Mouse (Mus musculus) limb, embryonic 13.5 days (tissue): ENCODE measurements around the gene Gprc5d. TPM values are rescaled to one million over a fixed set of nuclear protein-coding genes. Genes with fewer than 3 reads are reported as not detected.

Experiments used
- ATAC-seq: fragments of 200-750 bp; cut with Nextera tagmentation; 2 replicates; pipeline ENCODE4 v1.8.0; 2017; ENCODE audit warnings: low read depth, moderate number of reproducible peaks, moderate TSS enrichment; ENCODE audit not compliant: low FRiP score
- H3K27ac ChIP-seq: fragments of 300-500 bp; sonication (generic); 2 replicates; pipeline ENCODE4 v1.5.1; 2015; ENCODE audit warnings: inconsistent platforms, mild to moderate bottlenecking, moderate library complexity
- H3K27me3 ChIP-seq: fragments of 300-500 bp; sonication (generic); 2 replicates; pipeline ENCODE4 v1.6.1; 2015; ENCODE audit warnings: mild to moderate bottlenecking, inconsistent platforms
- H3K36me3 ChIP-seq: fragments of 300-500 bp; sonication (generic); 2 replicates; pipeline ENCODE4 v1.6.1; 2015; ENCODE audit warnings: inconsistent platforms, mild to moderate bottlenecking, moderate library complexity
- H3K4me1 ChIP-seq: fragments of 300-500 bp; sonication (generic); 2 replicates; pipeline ENCODE4 v1.6.1; 2015; ENCODE audit warnings: inconsistent platforms
- H3K4me2 ChIP-seq: fragments of 300-500 bp; sonication (generic); replicated peaks from 2 replicates; pipeline ENCODE4 v1.6.1; 2015; ENCODE audit warnings: inconsistent platforms, mild to moderate bottlenecking, moderate library complexity
- H3K4me3 ChIP-seq: fragments of 300-500 bp; sonication (generic); 2 replicates; pipeline ENCODE4 v1.5.1; 2015; ENCODE audit warnings: moderate library complexity, mild to moderate bottlenecking, inconsistent platforms
- H3K9ac ChIP-seq: fragments of 300-500 bp; sonication (generic); 2 replicates; pipeline ENCODE4 v1.6.1; 2015; ENCODE audit warnings: mild to moderate bottlenecking, inconsistent platforms
- H3K9me3 ChIP-seq: fragments of 300-500 bp; sonication (generic); 2 replicates; pipeline ENCODE4 v1.6.1; 2016; ENCODE audit warnings: inconsistent platforms
- WGBS: fragments of 180-500 bp; shearing (Covaris S2); methylation state at CpG from one replicate; pipeline ENCODE4 v1.1.7; 2015; 5-methylcytosine and 5-hydroxymethylcytosine counted together
- polyA plus RNA-seq: library from polyadenylated mRNA; unstranded; fragments of >200 nt; fragmentation: Nextera tagmentation; extraction: Ambion mirVana; gene quantifications from 2 replicates; pipeline ENCODE4 v1.2.1, GENCODE M21; 2015

Gene Gprc5d
- polyA plus RNA-seq, 1 experiment from 2014 or later = not detected

- H3K4me1 ChIP-seq = peaks cover 23% of the 10 kb centered on the region
- H3K27me3 ChIP-seq = no peaks in the 10 kb centered on the region
- H3K4me3 ChIP-seq = peak overlapping the region; percentile 30
- H3K36me3 ChIP-seq = no peaks in the 10 kb centered on the region
- H3K4me2 ChIP-seq = peak overlapping the region; percentile 60
- peak; percentile 93 for ATAC-seq
- H3K27ac ChIP-seq = peak overlapping the region; percentile 35
- H3K9ac ChIP-seq = no peak overlapping the region
- 8% methylated on average over 19 of the region's 19 CpGs for WGBS
- no peaks in the 10 kb centered on the region for H3K9me3 ChIP-seq
Observed at GRCm38 (mm10) chr6:135087721-135088451, 30.2 kb downstream of the Gprc5d start.

GRCm38 (mm10) chr6:135085703-135086102 lies 32.4 kb downstream of the Gprc5d start:
- Histone ChIP-seq H3K4me1 (peaks cover 23% of the 10 kb centered on the region), H3K27ac (no peak overlapping the region), H3K4me2 (no peak overlapping the region), H3K9ac (no peak overlapping the region), H3K4me3 (no peak overlapping the region), H3K27me3 (no peaks in the 10 kb centered on the region), H3K9me3 (no peaks in the 10 kb centered on the region), H3K36me3 (no peaks in the 10 kb centered on the region)
- no peak for ATAC-seq
- WGBS = 79% methylated on average over 1 of the region's 1 CpGs

GRCm38 (mm10) chr6:135083991-135084502 lies 34.0 kb downstream of the Gprc5d start:
- no peak for ATAC-seq
- H3K27me3 ChIP-seq = no peaks in the 10 kb centered on the region
- no peaks in the 10 kb centered on the region for H3K9me3 ChIP-seq
- H3K36me3 ChIP-seq = 0 out of 2 replicates have a peak, but pooled peaks cover 4% of the 10 kb centered on the region
- no peak overlapping the region for H3K9ac ChIP-seq
- H3K27ac ChIP-seq = no peak overlapping the region
- H3K4me1 ChIP-seq = peaks cover 15% of the 10 kb centered on the region
- 75% methylated on average over 10 of the region's 10 CpGs for WGBS
- no peak overlapping the region for H3K4me2 ChIP-seq
- H3K4me3 ChIP-seq = no peak overlapping the region

GRCm38 (mm10) chr6:135078420-135078819 lies 39.7 kb downstream of the Gprc5d start:
- WGBS = 42% methylated on average over 12 of the region's 12 CpGs
- Histone ChIP-seq H3K36me3 (0 out of 2 replicates have a peak, but pooled peaks cover 6% of the 10 kb centered on the region), H3K9ac (no peak overlapping the region), H3K4me2 (no peak overlapping the region), H3K4me1 (no peaks in the 10 kb centered on the region), H3K27ac (no peak overlapping the region), H3K27me3 (no peaks in the 10 kb centered on the region), H3K9me3 (no peaks in the 10 kb centered on the region), H3K4me3 (no peak overlapping the region)
- no peak for ATAC-seq

GRCm38 (mm10) chr6:135076202-135076601 lies 41.9 kb downstream of the Gprc5d start:
- Histone ChIP-seq H3K27ac (no peak overlapping the region), H3K9ac (no peak overlapping the region), H3K36me3 (0 out of 2 replicates have a peak, but pooled peaks cover 6% of the 10 kb centered on the region), H3K4me3 (no peak overlapping the region), H3K9me3 (no peaks in the 10 kb centered on the region), H3K27me3 (no peaks in the 10 kb centered on the region), H3K4me2 (no peak overlapping the region), H3K4me1 (no peaks in the 10 kb centered on the region)
- WGBS = 47% methylated on average over 3 of the region's 3 CpGs
- ATAC-seq = no peak

- Histone ChIP-seq H3K4me1 (no peaks in the 10 kb centered on the region), H3K9me3 (no peaks in the 10 kb centered on the region), H3K27me3 (no peaks in the 10 kb centered on the region), H3K9ac (no peak overlapping the region), H3K27ac (no peak overlapping the region), H3K4me3 (no peak overlapping the region), H3K4me2 (no peak overlapping the region), H3K36me3 (0 out of 2 replicates have a peak, but pooled peaks cover 6% of the 10 kb centered on the region)
- no peak for ATAC-seq
- WGBS = 83% methylated on average over 6 of the region's 6 CpGs
Observed at GRCm38 (mm10) chr6:135074405-135074947, 43.6 kb downstream of the Gprc5d start.

- 83% methylated on average over 2 of the region's 2 CpGs for WGBS
- no peak overlapping the region for H3K4me3 ChIP-seq
- no peak overlapping the region for H3K4me2 ChIP-seq
- ATAC-seq = no peak
- H3K9ac ChIP-seq = no peak overlapping the region
- peaks cover 21% of the 10 kb centered on the region for H3K4me1 ChIP-seq
- H3K27ac ChIP-seq = no peak overlapping the region
- no peaks in the 10 kb centered on the region for H3K9me3 ChIP-seq
- no peaks in the 10 kb centered on the region for H3K36me3 ChIP-seq
- peaks cover 12% of the 10 kb centered on the region; the same call in 1 of the 2 replicates for H3K27me3 ChIP-seq
Observed at GRCm38 (mm10) chr6:135070347-135070746, 47.7 kb downstream of the Gprc5d start.

GRCm38 (mm10) chr6:135069856-135070255 lies 48.2 kb downstream of the Gprc5d start:
- Histone ChIP-seq H3K4me1 (peaks cover 25% of the 10 kb centered on the region), H3K27ac (no peak overlapping the region), H3K36me3 (no peaks in the 10 kb centered on the region), H3K4me2 (no peak overlapping the region), H3K27me3 (peaks cover 16% of the 10 kb centered on the region), H3K9ac (no peak overlapping the region), H3K9me3 (no peaks in the 10 kb centered on the region), H3K4me3 (no peak overlapping the region)
- ATAC-seq = no peak
- WGBS = 73% methylated on average over 6 of the region's 6 CpGs

GRCm38 (mm10) chr6:135068221-135068620 lies 49.9 kb downstream of the Gprc5d start:
- WGBS = 68% methylated on average over 5 of the region's 5 CpGs
- H3K9ac ChIP-seq = no peak overlapping the region
- H3K27me3 ChIP-seq = peaks cover 24% of the 10 kb centered on the region
- no peak overlapping the region for H3K4me2 ChIP-seq
- no peaks in the 10 kb centered on the region for H3K9me3 ChIP-seq
- no peak for ATAC-seq
- H3K36me3 ChIP-seq = no peaks in the 10 kb centered on the region
- peaks cover 25% of the 10 kb centered on the region for H3K4me1 ChIP-seq
- H3K27ac ChIP-seq = no peak overlapping the region
- no peak overlapping the region for H3K4me3 ChIP-seq

- H3K4me3 ChIP-seq = no peak overlapping the region
- H3K4me1 ChIP-seq = peaks cover 25% of the 10 kb centered on the region
- H3K27ac ChIP-seq = no peak overlapping the region
- WGBS = 40% methylated on average over 6 of the region's 6 CpGs
- no peak overlapping the region for H3K9ac ChIP-seq
- no peaks in the 10 kb centered on the region for H3K9me3 ChIP-seq
- H3K36me3 ChIP-seq = no peaks in the 10 kb centered on the region
- peaks cover 24% of the 10 kb centered on the region for H3K27me3 ChIP-seq
- ATAC-seq = no peak
- 0 out of 2 replicates have a peak overlapping the region, but pooled peaks have one; percentile 2 for H3K4me2 ChIP-seq
Observed at GRCm38 (mm10) chr6:135066795-135067445, 51.2 kb downstream of the Gprc5d start.

- Histone ChIP-seq H3K9ac (peak within 1 kb of the TSS; percentile 63), H3K27ac (no peak within 1 kb of the TSS), H3K4me2 (peak within 1 kb of the TSS; percentile 77), H3K4me3 (peak within 1 kb of the TSS; percentile 49), H3K4me1 (peaks cover 25% of the 10 kb centered on the region), H3K36me3 (no peaks in the 10 kb centered on the region), H3K9me3 (no peaks in the 10 kb centered on the region), H3K27me3 (peaks cover 24% of the 10 kb centered on the region)
- ATAC-seq = peak; percentile 72
- 1% methylated on average over 44 of the region's 44 CpGs for WGBS
Observed at GRCm38 (mm10) chr6:135065236-135065957, 52.7 kb downstream of the Gprc5d start, which contains the start of gene Gprc5a. TSS of gene Gprc5a (plus strand) at chr6:135065651.
